Mouse (Mus musculus) kidney, adult 11 months (tissue): ENCODE measurements around the gene Hmga1b.

Experiments
- DNase-seq: peaks from one replicate; pipeline ENCODE4 v3.0.0; 2022

Gene Hmga1b

GRCm38 (mm10) chr11:120784064-120784791 lies 21.6 kb downstream of the Hmga1b start, which contains the start of the genes Rfng and Gps1:
Gene Rfng, minus strand, starts transcription at chr11:120784207.
Gene Gps1, plus strand, starts transcription at chr11:120784272.
- peak; percentile 81 for DNase-seq

GRCm38 (mm10) chr11:120785145-120785544 lies 22.6 kb downstream of the Hmga1b start:
- no peak for DNase-seq

GRCm38 (mm10) chr11:120788460-120788859 lies 25.9 kb downstream of the Hmga1b start:
- DNase-seq = peak; percentile 70

GRCm38 (mm10) chr11:120789355-120789754 lies 26.8 kb downstream of the Hmga1b start:
- DNase-seq = no peak

GRCm38 (mm10) chr11:120789810-120790209 lies 27.2 kb downstream of the Hmga1b start:
- DNase-seq = no peak

GRCm38 (mm10) chr11:120792652-120793051 lies 30.1 kb downstream of the Hmga1b start:
- DNase-seq = no peak

GRCm38 (mm10) chr11:120795756-120796613 lies 33.4 kb downstream of the Hmga1b start, which contains the start of gene Dus1l:
Gene Dus1l, minus strand, starts transcription at chr11:120796403.
- DNase-seq = peak; percentile 92

GRCm38 (mm10) chr11:120796614-120796946 lies 34.0 kb downstream of the Hmga1b start:
- no peak for DNase-seq

GRCm38 (mm10) chr11:120798244-120798643 lies 35.6 kb downstream of the Hmga1b start:
- no peak for DNase-seq

GRCm38 (mm10) chr11:120799316-120799890 lies 36.8 kb downstream of the Hmga1b start:
- DNase-seq = no peak

GRCm38 (mm10) chr11:120800061-120800904 lies 37.7 kb downstream of the Hmga1b start:
- DNase-seq = peak; percentile 89

- no peak for DNase-seq
Measured at GRCm38 (mm10) chr11:120804274-120804673, 41.7 kb downstream of the Hmga1b start.

- no peak for DNase-seq
Measured at GRCm38 (mm10) chr11:120804769-120805168, 42.2 kb downstream of the Hmga1b start.

GRCm38 (mm10) chr11:120805375-120806298 lies 43.0 kb downstream of the Hmga1b start:
- no peak for DNase-seq

GRCm38 (mm10) chr11:120808010-120808409 lies 45.4 kb downstream of the Hmga1b start:
- DNase-seq = no peak

- no peak for DNase-seq
Measured at GRCm38 (mm10) chr11:120812068-120812467, 49.5 kb downstream of the Hmga1b start.
